Mouse (Mus musculus) left cerebral cortex, adult 9 months (tissue): ENCODE measurements at regions not wholly inside any gene's neighbourhood (a gene's known extent, or its start where the extent isn't known, plus 50 kb on each side); places are given as distances from the start of the nearest gene placed in this dataset.

Experiments used
- DNase-seq, 2 experiments: peaks; one replicate each; pipeline ENCODE4 v3.0.0; 2022; ENCODE audit warnings: low spot score in 2 of 2

DNA sequence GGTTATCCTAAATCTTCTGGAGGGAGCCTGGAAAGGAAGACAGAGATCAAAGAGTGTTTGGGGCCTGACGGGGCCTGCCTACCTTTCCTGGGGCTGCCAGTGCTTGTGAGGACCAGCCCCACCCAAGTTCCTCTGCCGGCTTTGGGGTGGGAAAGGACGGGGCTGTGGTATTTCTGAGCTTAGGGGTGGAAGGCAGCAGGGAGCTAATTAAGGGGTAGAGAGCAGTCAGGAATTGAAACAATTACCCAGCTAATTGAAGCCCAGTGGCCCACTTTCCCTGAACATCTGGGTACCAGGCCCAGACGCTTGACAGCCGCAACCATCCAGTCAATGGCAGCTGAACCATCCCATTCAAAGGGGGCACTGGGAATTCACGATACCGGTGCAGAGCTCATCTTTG is 101.2 kb upstream of the Mycn start:
- DNase-seq: no peak

DNA sequence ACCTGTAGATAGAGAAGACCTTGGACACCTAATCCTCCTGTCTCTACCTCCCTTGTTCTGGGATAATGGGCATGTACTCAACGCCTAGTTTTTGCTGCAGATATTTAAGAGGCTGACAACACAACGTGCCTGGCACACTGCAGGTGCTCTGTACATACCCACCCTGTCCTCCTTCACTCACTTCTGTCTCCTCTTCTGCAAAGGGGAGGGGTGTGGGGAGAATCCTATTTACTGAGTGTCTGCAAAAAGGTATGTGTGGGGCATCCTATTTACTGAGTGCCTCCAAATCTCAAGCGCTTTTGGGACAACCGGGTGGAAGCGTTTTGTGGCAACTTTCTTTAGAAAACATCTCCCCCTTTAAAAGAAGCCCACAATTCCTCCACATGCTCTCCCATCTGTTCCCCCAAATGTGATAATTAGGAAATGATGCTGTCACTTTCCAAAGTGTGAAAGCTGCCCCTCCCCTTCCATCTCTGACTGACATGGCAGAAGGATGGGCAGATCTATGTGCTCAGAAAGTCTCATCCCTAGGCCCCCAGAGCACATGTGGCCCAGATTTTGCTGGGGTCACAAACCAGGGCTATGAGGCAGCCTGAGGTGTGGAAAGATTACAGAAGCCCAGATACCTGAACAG is 93.5 kb upstream of the Mycn start:
- no peak for DNase-seq

DNA sequence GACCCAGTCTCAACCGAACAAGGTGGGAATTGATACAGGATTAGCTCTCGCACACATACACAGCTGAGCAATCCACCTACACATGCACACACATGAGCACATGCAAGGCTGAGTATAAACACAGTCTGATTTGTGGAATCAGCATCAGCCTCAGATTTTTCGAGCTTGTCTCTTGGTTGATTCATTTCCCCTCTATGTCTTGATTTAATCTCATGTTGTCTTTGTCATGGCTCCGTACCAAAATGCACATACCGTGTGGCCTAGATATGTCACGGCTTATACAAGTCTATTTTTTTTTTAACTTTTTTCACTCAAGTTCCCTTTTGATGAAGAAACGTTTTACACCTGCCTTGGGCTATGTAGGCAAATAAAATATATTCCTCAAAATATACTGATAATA is 88.6 kb upstream of the Mycn start:
- no peak for DNase-seq

- DNase-seq: no peak
These were observed 86.4 kb upstream of the Mycn start for GRCm38 (mm10) chr12:13028086-13028485.

- DNase-seq: no peak
These were observed 84.4 kb upstream of the Mycn start for GRCm38 (mm10) chr12:13026041-13026580.

GRCm38 (mm10) chr12:13024215-13024841 is 82.6 kb upstream of the Mycn start:
- DNase-seq: no peak

DNA sequence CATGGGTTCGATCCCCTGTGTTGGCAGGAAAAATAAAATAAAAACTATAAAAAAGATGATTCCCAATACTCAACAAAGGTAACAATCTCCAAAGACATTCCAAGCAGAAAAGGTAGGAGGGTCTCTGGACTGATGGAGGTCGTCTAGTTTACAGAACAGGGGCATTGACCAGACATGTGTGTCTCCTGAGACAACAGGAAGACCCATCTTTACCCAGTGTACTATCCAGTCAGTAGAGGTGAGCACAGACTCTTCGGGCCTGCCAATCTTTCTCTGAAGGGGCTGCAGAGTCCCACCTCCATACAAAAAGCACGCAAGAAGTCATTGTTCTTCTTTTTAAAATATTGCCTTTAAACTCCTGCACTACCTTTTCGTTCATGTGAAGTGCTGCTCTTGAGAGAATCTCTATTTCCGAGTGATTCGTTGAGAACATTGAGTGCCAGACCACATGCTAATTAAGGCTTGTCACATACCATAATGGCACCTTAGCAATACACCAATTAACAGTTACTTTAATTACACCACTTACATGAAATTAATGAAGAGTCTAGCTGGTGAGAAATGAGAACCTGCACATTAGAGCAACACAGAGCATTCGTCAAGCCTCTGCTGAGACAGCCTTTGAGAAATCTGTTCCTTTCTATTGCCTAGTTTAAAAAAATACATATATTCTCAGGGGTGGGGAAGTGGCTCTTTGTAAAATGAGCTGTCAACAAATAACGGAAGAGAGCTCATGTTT is 69.5 kb upstream of the Mycn start:
- no peak for DNase-seq

GRCm38 (mm10) chr12:13010405-13010804 is 68.7 kb upstream of the Mycn start:
- no peak for DNase-seq

DNA sequence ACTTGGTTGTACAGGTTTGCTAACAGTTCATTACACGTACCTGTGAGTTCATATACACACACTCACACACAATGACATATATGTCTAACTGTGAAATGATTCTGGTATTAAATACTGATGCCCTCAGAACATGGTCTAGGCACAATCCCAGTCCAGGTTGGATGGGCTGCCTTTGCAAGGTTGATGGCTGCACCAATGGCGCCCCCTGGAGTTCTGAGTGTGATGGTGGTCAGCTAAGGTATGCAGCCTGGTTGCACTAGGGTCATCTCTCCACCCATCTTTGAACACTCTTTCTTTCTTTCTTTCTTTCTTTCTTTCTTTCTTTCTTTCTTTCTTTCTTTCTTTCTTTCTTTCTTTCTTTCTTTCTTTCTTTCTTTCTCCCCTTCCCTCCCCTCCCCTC is 67.8 kb upstream of the Mycn start:
- no peak for DNase-seq

DNA sequence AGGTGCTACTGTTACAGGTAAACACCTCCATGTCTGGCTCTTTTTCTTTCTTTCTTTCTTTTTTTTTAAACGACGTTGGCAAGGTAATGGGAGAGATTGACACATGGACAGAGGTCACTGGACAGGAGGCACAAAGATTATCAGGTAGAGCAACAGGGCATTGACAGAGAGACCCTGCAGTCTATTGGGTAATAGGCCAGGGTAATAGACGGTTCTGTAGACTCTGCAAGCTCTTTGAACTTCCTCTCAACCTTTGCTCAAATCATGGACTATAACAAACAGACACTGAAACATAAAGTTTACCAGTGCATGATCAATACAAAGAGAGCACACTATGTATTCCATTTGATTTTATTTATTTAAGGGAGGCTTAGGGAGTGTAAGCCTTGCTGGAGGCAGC is 61.0 kb upstream of the Mycn start:
- DNase-seq: no peak

DNA sequence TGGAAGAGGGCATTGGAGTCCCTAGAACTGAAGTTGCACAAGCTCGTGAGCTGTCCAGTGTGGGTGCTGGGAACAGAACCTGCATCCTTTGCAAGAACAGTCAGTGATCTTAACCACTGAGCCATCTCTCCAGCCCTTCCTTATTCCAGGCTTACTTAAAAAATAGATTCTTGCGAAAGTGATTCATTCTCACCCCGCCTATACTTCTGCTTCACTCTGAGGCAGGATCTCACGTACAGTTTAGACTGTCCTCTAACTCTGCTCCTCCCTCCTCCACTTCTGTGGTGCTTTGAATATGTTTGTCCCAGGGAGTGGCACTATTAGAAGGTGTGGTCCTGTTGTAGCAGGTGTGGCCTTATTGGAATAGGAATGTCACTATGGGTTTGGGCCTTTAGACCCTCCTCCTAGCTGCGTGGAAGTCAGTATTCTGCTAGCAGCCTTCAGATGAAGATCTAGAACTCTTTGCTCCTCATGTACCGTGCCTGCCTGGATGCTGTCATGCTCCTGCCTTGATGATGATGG is 60.4 kb upstream of the Mycn start:
- no peak for DNase-seq

- no peak for DNase-seq
These were observed 54.3 kb upstream of the Mycn start for GRCm38 (mm10) chr12:12995974-12996361.

GRCm38 (mm10) chr12:12995061-12995973 is 53.6 kb upstream of the Mycn start:
- no peak for DNase-seq

- DNase-seq: no peak
These were observed 52.4 kb upstream of the Mycn start for GRCm38 (mm10) chr12:12993894-12994714.
